Mouse (Mus musculus): ENCODE measurements around the gene Zfp276. TPM values are rescaled to one million over a fixed set of nuclear protein-coding genes. Genes with fewer than 3 reads are reported as not detected.
"Not testable (repeated sequence)": the region's sequence is repeated elsewhere in the genome, so short reads cannot be mapped to it uniquely, and the experiment has no call there.

Gene Zfp276
- polyA plus RNA-seq, 1 experiment from 2014 or later, result 20.4 TPM

DNA sequence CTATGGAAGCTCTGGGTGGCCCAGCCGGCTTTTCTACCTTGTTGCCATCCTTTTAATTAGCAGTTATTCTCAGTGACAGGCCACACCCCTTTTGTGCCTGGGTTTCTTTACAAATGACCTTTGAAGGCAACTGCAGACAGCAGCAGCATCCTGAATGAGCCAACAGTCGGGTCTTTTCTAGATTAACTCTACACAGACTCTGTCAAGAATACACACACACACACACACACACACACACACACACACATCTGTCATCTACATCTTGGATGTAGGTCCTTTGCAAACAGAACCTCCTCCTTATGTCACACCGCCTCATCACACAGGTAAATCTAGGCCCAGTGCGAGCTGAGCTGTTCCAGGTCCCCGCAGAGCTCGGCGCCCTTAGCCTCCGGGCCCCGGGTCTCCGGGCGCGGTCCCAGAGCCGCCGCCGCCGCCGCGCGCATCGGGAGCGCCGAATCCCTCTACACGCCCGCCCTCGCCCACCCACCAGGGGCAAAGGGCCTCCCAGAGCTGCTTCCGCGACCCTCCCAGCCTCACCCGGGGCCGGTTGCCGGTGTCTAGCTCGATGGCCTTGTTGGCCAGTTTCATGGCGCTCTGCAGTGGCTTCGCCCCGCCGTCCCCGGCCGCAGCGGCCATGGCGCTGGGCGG is 420 bp upstream of the Zfp276 start:
- peak overlapping the region; percentile 96 for H3K9ac ChIP-seq (ENCODE audit: low read depth, low read length)
- H3K9me3 ChIP-seq (ENCODE audit: control insufficient read depth, low read length), result no peaks in the 10 kb centered on the region
- H3K4me2 ChIP-seq (replicated peaks; ENCODE audit: low read depth, low read length), result peak overlapping the region; percentile 95
- no peaks in the 10 kb centered on the region for H3K27me3 ChIP-seq (ENCODE audit: control insufficient read depth, insufficient read depth, low read length)
- peaks cover 49% of the 10 kb centered on the region for H3K36me3 ChIP-seq (ENCODE audit: control insufficient read depth, insufficient read depth, low read length)
- H3K27ac ChIP-seq (ENCODE audit: low read depth, low read length), result peak overlapping the region; percentile 80
- peaks cover 19% of the 10 kb centered on the region for H3K4me1 ChIP-seq (ENCODE audit: control insufficient read depth, insufficient read depth, low read length)
- peak; percentile 60 for ATAC-seq (ENCODE audit: low FRiP score, low TSS enrichment)
- WGBS, result under 1% methylated on average over 39 of the region's 40 CpGs
- peak overlapping the region; percentile 98 for H3K4me3 ChIP-seq (ENCODE audit: low read length)

DNA sequence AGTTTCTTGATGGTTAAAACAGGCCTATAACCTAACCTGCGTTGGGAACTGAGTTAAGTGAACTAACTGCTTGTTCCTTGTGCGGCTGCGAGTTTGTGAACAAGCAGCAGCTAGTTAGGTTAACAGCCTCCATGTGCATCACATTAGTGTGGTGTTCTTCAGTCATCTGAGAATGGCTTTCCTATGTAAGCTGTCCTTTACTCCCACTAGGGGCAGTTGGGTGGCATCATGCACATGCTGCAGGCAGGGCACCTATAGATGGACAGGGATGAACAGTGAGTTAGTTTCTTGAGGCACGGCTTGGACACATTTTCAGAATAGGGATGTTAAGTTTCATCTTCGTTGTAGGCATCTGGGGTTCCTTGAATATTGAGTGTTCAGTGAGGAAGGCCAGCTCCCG is 1.2 kb downstream of the Zfp276 start:
- H3K9me3 ChIP-seq (ENCODE audit: control insufficient read depth, low read length), result no peaks in the 10 kb centered on the region
- 69% methylated on average over 6 of the region's 6 CpGs for WGBS
- peaks cover 19% of the 10 kb centered on the region for H3K4me1 ChIP-seq (ENCODE audit: control insufficient read depth, insufficient read depth, low read length)
- no peaks in the 10 kb centered on the region for H3K27me3 ChIP-seq (ENCODE audit: control insufficient read depth, insufficient read depth, low read length)
- no peak overlapping the region for H3K27ac ChIP-seq (ENCODE audit: low read depth, low read length)
- H3K4me3 ChIP-seq (ENCODE audit: low read length), result peak overlapping the region; percentile 98
- peak overlapping the region; percentile 96; the same call in 1 of the 2 replicates for H3K9ac ChIP-seq (ENCODE audit: low read depth, low read length)
- peaks cover 51% of the 10 kb centered on the region for H3K36me3 ChIP-seq (ENCODE audit: control insufficient read depth, insufficient read depth, low read length)
- ATAC-seq (ENCODE audit: low FRiP score, low TSS enrichment), result no peak
- H3K4me2 ChIP-seq (replicated peaks; ENCODE audit: low read depth, low read length), result peak overlapping the region; percentile 95

- H3K9ac ChIP-seq (ENCODE audit: low read depth, low read length), result no peak overlapping the region
- peaks cover 19% of the 10 kb centered on the region for H3K4me1 ChIP-seq (ENCODE audit: control insufficient read depth, insufficient read depth, low read length)
- WGBS, result 93% methylated on average over 3 of the region's 3 CpGs
- no peak overlapping the region for H3K4me2 ChIP-seq (replicated peaks; ENCODE audit: low read depth, low read length)
- H3K9me3 ChIP-seq (ENCODE audit: control insufficient read depth, low read length), result no peaks in the 10 kb centered on the region
- H3K27ac ChIP-seq (ENCODE audit: low read depth, low read length), result no peak overlapping the region
- ATAC-seq (ENCODE audit: low FRiP score, low TSS enrichment), result no peak
- H3K36me3 ChIP-seq (ENCODE audit: control insufficient read depth, insufficient read depth, low read length), result peaks cover 50% of the 10 kb centered on the region
- no peak overlapping the region for H3K4me3 ChIP-seq (ENCODE audit: low read length)
- H3K27me3 ChIP-seq (ENCODE audit: control insufficient read depth, insufficient read depth, low read length), result no peaks in the 10 kb centered on the region
These were observed 3.1 kb downstream of the Zfp276 start for GRCm38 (mm10) chr8:123257114-123257513.

DNA sequence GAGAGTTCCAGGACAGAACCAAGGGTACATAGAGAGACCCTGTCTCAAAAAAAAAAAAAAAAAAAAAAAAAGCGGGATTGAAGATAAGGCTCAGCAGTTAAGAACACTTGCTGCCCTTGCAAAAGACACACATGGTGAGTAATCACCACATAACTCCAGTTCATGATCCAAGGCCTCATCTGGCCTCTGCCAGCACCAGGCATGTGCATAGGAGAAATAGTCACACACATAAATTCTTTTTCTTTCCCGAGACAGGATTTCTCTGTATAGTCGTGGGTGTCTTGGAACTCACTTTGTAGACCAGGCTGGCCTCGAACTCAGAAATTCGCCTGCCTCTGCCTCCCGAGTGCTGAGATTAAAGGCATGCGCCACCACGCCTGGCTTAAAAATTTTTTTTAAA is 3.6 kb downstream of the Zfp276 start:
- 94% methylated on average over 8 of the region's 8 CpGs for WGBS
- peaks cover 50% of the 10 kb centered on the region for H3K36me3 ChIP-seq (ENCODE audit: control insufficient read depth, insufficient read depth, low read length)

GRCm38 (mm10) chr8:123267926-123268656 is 14.1 kb downstream of the Zfp276 start:
- Histone ChIP-seq H3K4me2 (replicated peaks; ENCODE audit: low read depth, low read length) (no peak overlapping the region), H3K27me3 (ENCODE audit: control insufficient read depth, insufficient read depth, low read length) (no peaks in the 10 kb centered on the region), H3K36me3 (ENCODE audit: control insufficient read depth, insufficient read depth, low read length) (peaks cover 72% of the 10 kb centered on the region), H3K9me3 (ENCODE audit: control insufficient read depth, low read length) (no peaks in the 10 kb centered on the region), H3K27ac (ENCODE audit: low read depth, low read length) (no peak overlapping the region), H3K9ac (ENCODE audit: low read depth, low read length) (no peak overlapping the region), H3K4me3 (ENCODE audit: low read length) (no peak overlapping the region), H3K4me1 (ENCODE audit: control insufficient read depth, insufficient read depth, low read length) (no peaks in the 10 kb centered on the region)
- WGBS, result 60% methylated on average over 14 of the region's 14 CpGs
- peak; percentile 40; the same call in 1 of the 2 replicates for ATAC-seq (ENCODE audit: low FRiP score, low TSS enrichment)

More for the DNA sequence above, 3.6 kb downstream of the Zfp276 start:
- H3K27ac ChIP-seq (ENCODE audit: low read depth, low read length); H3K4me3 ChIP-seq (ENCODE audit: low read length); H3K9ac ChIP-seq (ENCODE audit: low read depth, low read length); ATAC-seq (ENCODE audit: low FRiP score, low TSS enrichment); H3K27me3 ChIP-seq (ENCODE audit: control insufficient read depth, insufficient read depth, low read length); H3K4me2 ChIP-seq (replicated peaks; ENCODE audit: low read depth, low read length); H3K9me3 ChIP-seq (ENCODE audit: control insufficient read depth, low read length): not testable (repeated sequence)
- H3K4me1 ChIP-seq (ENCODE audit: control insufficient read depth, insufficient read depth, low read length), result peaks cover 16% of the 10 kb centered on the region

DNA sequence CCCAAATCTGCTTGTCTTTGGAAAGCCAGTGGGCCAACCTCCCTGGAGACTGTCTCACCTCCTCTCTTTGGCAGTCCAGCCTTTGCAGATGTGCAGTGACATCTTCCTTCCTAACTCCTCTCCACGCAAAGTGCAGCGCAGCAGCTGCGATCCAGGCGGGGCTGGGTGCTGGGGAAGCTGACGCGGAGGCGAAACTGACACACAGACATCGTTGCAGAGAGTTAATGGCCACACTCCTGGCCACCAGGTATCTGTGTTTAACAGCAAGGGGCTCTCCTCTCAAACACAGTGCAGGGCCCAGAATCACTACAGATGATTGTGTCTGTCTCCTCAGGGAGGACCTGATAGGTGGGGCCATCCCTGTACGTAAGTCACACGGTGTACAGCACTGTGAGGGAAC is 17.2 kb downstream of the Zfp276 start:
- ATAC-seq (ENCODE audit: low FRiP score, low TSS enrichment), result no peak
- Histone ChIP-seq H3K4me3 (ENCODE audit: low read length) (no peak overlapping the region), H3K27me3 (ENCODE audit: control insufficient read depth, insufficient read depth, low read length) (no peaks in the 10 kb centered on the region), H3K4me2 (replicated peaks; ENCODE audit: low read depth, low read length) (no peak overlapping the region), H3K9me3 (ENCODE audit: control insufficient read depth, low read length) (no peaks in the 10 kb centered on the region), H3K36me3 (ENCODE audit: control insufficient read depth, insufficient read depth, low read length) (peaks cover 68% of the 10 kb centered on the region), H3K27ac (ENCODE audit: low read depth, low read length) (no peak overlapping the region), H3K9ac (ENCODE audit: low read depth, low read length) (no peak overlapping the region), H3K4me1 (ENCODE audit: control insufficient read depth, insufficient read depth, low read length) (no peaks in the 10 kb centered on the region)
- 93% methylated on average over 10 of the region's 10 CpGs for WGBS

- H3K4me3 ChIP-seq (ENCODE audit: low read length), result no peak overlapping the region
- no peaks in the 10 kb centered on the region for H3K4me1 ChIP-seq (ENCODE audit: control insufficient read depth, insufficient read depth, low read length)
- WGBS, result 75% methylated on average over 4 of the region's 4 CpGs
- no peak overlapping the region for H3K27ac ChIP-seq (ENCODE audit: low read depth, low read length)
- no peak overlapping the region for H3K4me2 ChIP-seq (replicated peaks; ENCODE audit: low read depth, low read length)
- ATAC-seq (ENCODE audit: low FRiP score, low TSS enrichment), result no peak
- no peak overlapping the region for H3K9ac ChIP-seq (ENCODE audit: low read depth, low read length)
- H3K36me3 ChIP-seq (ENCODE audit: control insufficient read depth, insufficient read depth, low read length), result peaks cover 66% of the 10 kb centered on the region
- H3K9me3 ChIP-seq (ENCODE audit: control insufficient read depth, low read length), result no peaks in the 10 kb centered on the region
- H3K27me3 ChIP-seq (ENCODE audit: control insufficient read depth, insufficient read depth, low read length), result no peaks in the 10 kb centered on the region
These were observed 17.9 kb downstream of the Zfp276 start for GRCm38 (mm10) chr8:123271901-123272300.

GRCm38 (mm10) chr8:123274447-123274846 is 20.5 kb downstream of the Zfp276 start:
- H3K9me3 ChIP-seq (ENCODE audit: control insufficient read depth, low read length), result no peaks in the 10 kb centered on the region
- no peak overlapping the region for H3K4me2 ChIP-seq (replicated peaks; ENCODE audit: low read depth, low read length)
- H3K4me1 ChIP-seq (ENCODE audit: control insufficient read depth, insufficient read depth, low read length), result no peaks in the 10 kb centered on the region
- H3K27me3 ChIP-seq (ENCODE audit: control insufficient read depth, insufficient read depth, low read length), result no peaks in the 10 kb centered on the region
- H3K4me3 ChIP-seq (ENCODE audit: low read length), result no peak overlapping the region
- H3K36me3 ChIP-seq (ENCODE audit: control insufficient read depth, insufficient read depth, low read length), result peaks cover 43% of the 10 kb centered on the region
- no peak overlapping the region for H3K27ac ChIP-seq (ENCODE audit: low read depth, low read length)
- 85% methylated on average over 5 of the region's 5 CpGs for whole genome bisulfite sequencing
- no peak overlapping the region for H3K9ac ChIP-seq (ENCODE audit: low read depth, low read length)
- no peak for ATAC-seq (ENCODE audit: low FRiP score, low TSS enrichment)

GRCm38 (mm10) chr8:123275096-123275495 is 21.1 kb downstream of the Zfp276 start:
- H3K4me3 ChIP-seq (ENCODE audit: low read length), result no peak overlapping the region
- no peaks in the 10 kb centered on the region for H3K9me3 ChIP-seq (ENCODE audit: control insufficient read depth, low read length)
- no peak for ATAC-seq (ENCODE audit: low FRiP score, low TSS enrichment)
- no peak overlapping the region for H3K4me2 ChIP-seq (replicated peaks; ENCODE audit: low read depth, low read length)
- H3K27ac ChIP-seq (ENCODE audit: low read depth, low read length), result no peak overlapping the region
- H3K4me1 ChIP-seq (ENCODE audit: control insufficient read depth, insufficient read depth, low read length), result no peaks in the 10 kb centered on the region
- peaks cover 40% of the 10 kb centered on the region for H3K36me3 ChIP-seq (ENCODE audit: control insufficient read depth, insufficient read depth, low read length)
- 95% methylated on average over 12 of the region's 12 CpGs for WGBS
- no peak overlapping the region for H3K9ac ChIP-seq (ENCODE audit: low read depth, low read length)
- no peaks in the 10 kb centered on the region for H3K27me3 ChIP-seq (ENCODE audit: control insufficient read depth, insufficient read depth, low read length)
